Mouse (Mus musculus): ENCODE results near the gene Nr4a2.

DNA sequence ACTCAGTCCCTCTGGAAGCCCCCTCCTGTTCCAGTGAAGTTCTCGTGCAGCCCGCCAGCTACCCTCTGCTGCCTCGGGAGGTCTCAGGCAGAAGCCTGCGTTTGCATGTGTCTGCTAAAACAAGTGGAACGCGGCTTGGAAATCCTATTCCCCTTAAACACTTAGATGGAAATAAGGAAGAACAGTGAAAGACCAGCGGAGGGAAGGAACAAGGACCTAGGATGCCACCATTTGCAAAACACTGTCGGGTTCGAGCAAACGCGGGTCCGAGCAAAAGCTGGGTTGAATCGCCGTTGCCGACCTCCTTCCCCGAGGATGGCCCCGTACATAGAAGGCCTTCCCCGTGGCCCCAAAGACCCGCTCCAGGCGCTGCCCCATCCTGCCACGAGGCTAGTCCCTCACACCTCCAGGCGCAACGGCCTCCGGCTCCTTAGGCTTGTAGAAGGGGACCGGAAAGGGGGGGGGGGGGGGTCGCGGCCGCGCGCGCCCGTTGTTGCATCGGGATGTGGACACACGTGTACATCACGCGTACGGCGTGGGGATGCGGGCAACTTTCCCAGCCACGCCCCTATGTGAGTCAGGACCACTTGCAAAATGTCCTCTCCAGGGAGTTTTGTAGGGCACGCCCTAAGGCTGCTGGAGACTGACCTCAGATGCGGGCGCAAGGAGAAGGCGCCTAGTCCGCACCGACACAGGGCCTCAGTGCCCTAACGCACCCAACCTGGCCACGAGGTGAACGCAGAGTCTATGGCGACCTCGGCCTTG is 21.5 kb downstream of the Nr4a2 start:
- TF ChIP-seq CTCF (IDR thresholded peaks at IDR 0.05; ENCODE audit: low read depth) (no peak), EP300 (optimal IDR thresholded peaks at IDR 0.05) (no peak)

Measured in stomach, postnatal 0 days (tissue).